Comparison of ENCODE assay signal across 30 mouse cellular contexts in the genomic region with DNA sequence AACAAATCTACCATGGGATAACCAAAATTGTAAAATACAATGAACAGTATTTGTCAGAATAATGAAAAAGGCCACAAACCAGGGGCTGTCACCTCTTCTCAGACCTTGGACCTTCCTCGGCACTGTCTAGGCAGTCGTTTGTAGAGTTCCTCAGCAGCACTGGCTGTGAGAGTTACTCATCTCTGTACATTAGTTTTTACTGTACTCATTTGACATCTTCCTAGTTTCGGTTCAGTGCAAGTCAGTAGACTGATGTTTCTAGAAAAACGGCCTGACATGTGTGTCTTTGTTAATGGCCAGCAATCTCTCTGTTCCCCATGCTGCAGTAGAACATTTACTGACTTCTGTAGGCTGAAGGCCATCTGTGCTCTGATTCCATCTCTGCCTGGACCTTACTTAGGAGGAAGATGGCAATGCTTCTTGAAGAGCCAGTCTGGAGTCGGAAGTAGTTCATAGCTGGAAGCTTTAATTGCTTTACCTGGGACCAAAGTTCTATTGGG.
"Had no signal": no experiment of that assay in that cellular context is flagged by ENCODE, and none has a peak within 500 bp of the region (broad histone marks: within the 10 kb centered on the region; RNA-seq: fewer than 3 reads in every experiment).

No protein-coding gene starts in this region.

- ATAC-seq: liver, embryonic 12.5 days; liver, postnatal 0 days; lung, postnatal 0 days; midbrain, embryonic 13.5 days; midbrain, embryonic 16.5 days had no signal

- H3K4me2 ChIP-seq: limb, embryonic 12.5 days; limb, embryonic 13.5 days; limb, embryonic 15.5 days; liver, embryonic 11.5 days; liver, embryonic 12.5 days; liver, embryonic 13.5 days; liver, embryonic 15.5 days; lung, embryonic 14.5 days; lung, embryonic 15.5 days; midbrain, embryonic 11.5 days; midbrain, embryonic 12.5 days; midbrain, embryonic 13.5 days had no signal

- H3K27me3 ChIP-seq: limb, embryonic 12.5 days; limb, embryonic 13.5 days; limb, embryonic 15.5 days; liver, embryonic 12.5 days; liver, embryonic 13.5 days; liver, embryonic 15.5 days; lung, embryonic 15.5 days; megakaryocyte, embryonic 14.5 days; midbrain, embryonic 12.5 days; midbrain, embryonic 13.5 days had no signal

- H3K9me3 ChIP-seq: limb, embryonic 10.5 days; limb, embryonic 12.5 days; limb, embryonic 13.5 days; limb, embryonic 15.5 days; liver, embryonic 12.5 days; liver, embryonic 13.5 days; liver, embryonic 15.5 days; lung, embryonic 15.5 days; midbrain, embryonic 10.5 days; midbrain, embryonic 12.5 days; midbrain, embryonic 13.5 days had no signal

- H3K9ac ChIP-seq: limb, embryonic 12.5 days; limb, embryonic 13.5 days; limb, embryonic 15.5 days; liver, embryonic 12.5 days; liver, embryonic 13.5 days; liver, embryonic 14.5 days; liver, embryonic 15.5 days; liver, postnatal 0 days; lung, embryonic 14.5 days; lung, embryonic 15.5 days; midbrain, embryonic 12.5 days; midbrain, embryonic 13.5 days had no signal

- H3K36me3 ChIP-seq: limb, embryonic 10.5 days; limb, embryonic 12.5 days; limb, embryonic 13.5 days; limb, embryonic 15.5 days; liver, embryonic 12.5 days; liver, embryonic 13.5 days; liver, embryonic 15.5 days; lung, embryonic 15.5 days; midbrain, embryonic 10.5 days; midbrain, embryonic 12.5 days; midbrain, embryonic 13.5 days had no signal

- H3K27ac ChIP-seq: left cerebral cortex, adult 2 months; limb, embryonic 10.5 days; limb, embryonic 12.5 days; limb, embryonic 13.5 days; limb, embryonic 15.5 days; liver, embryonic 12.5 days; liver, embryonic 13.5 days; liver, embryonic 14.5 days; liver, embryonic 15.5 days; lung, embryonic 15.5 days; macrophage; midbrain, embryonic 10.5 days; midbrain, embryonic 12.5 days; midbrain, embryonic 13.5 days had no signal

- H3K4me1 ChIP-seq: limb, embryonic 10.5 days; limb, embryonic 12.5 days; limb, embryonic 13.5 days; limb, embryonic 15.5 days; liver, embryonic 12.5 days; liver, embryonic 13.5 days; liver, embryonic 15.5 days; lung, embryonic 15.5 days; megakaryocyte, embryonic 14.5 days; midbrain, embryonic 10.5 days; midbrain, embryonic 12.5 days; midbrain, embryonic 13.5 days had no signal

- DNase-seq: left cerebral cortex, postnatal 4 days; liver; liver, embryonic 13.5 days; liver, postnatal 0 days; lung, adult 18-20 months; lung, adult 2 months; lung, embryonic 14.5 days; lung, postnatal 10 days; lung, postnatal 14 days; lung, postnatal 36 days; lung, postnatal 4 days had no signal

- H3K4me3 ChIP-seq: left cerebral cortex, adult 2 months; limb, embryonic 10.5 days; limb, embryonic 12.5 days; limb, embryonic 13.5 days; limb, embryonic 15.5 days; liver, embryonic 12.5 days; liver, embryonic 13.5 days; liver, embryonic 15.5 days; lung, embryonic 15.5 days; megakaryocyte, embryonic 14.5 days; midbrain, embryonic 10.5 days; midbrain, embryonic 12.5 days; midbrain, embryonic 13.5 days; myocyte had no signal
